Comparison of ENCODE assay signal across 10 mouse cellular contexts in genomic region chr4:45142411-45142810, GRCm38 (mm10). TPM values are rescaled to one million over a fixed set of nuclear protein-coding genes. Genes with fewer than 3 reads are reported as not detected.
A peak's percentile ranks its signal among the peaks of the same experiment; 100 is the strongest.
DNase-seq lines count a peak whose midpoint lies in the region; ATAC-seq and TF ChIP-seq lines count a peak whose summit lies in the region.
"Had no signal": no experiment of that assay in that cellular context is flagged by ENCODE, and none has a peak within 500 bp of the region (broad histone marks: within the 10 kb centered on the region; RNA-seq: fewer than 3 reads in every experiment).

No protein-coding gene starts in this region.

- no peak overlapping the region for H3K27ac ChIP-seq in forebrain, postnatal 0 days (ENCODE audit: low read depth, low read length)
- H3K27ac ChIP-seq in stomach, postnatal 0 days (replicated peaks), result no peak overlapping the region
- H3K27ac ChIP-seq: embryonic facial prominence, embryonic 12.5 days; limb, embryonic 15.5 days had no signal

- no peak for TF ChIP-seq CTCF in forebrain, postnatal 0 days (IDR thresholded peaks at IDR 0.05; ENCODE audit: low read depth)
- TF ChIP-seq CTCF in stomach, postnatal 0 days (IDR thresholded peaks at IDR 0.05; ENCODE audit: low read depth), result no peak

- H3K4me3 ChIP-seq in forebrain, postnatal 0 days (ENCODE audit: low read depth, low read length), result no peak overlapping the region
- no peak overlapping the region for H3K4me3 ChIP-seq in stomach, postnatal 0 days (ENCODE audit: low read depth, low read length)
- H3K4me3 ChIP-seq: embryonic facial prominence, embryonic 12.5 days; limb, embryonic 15.5 days had no signal

- peaks cover 4% of the 10 kb centered on the region; the same call in 1 of the 2 replicates for H3K4me1 ChIP-seq in forebrain, postnatal 0 days (ENCODE audit: insufficient read depth)
- H3K4me1 ChIP-seq in stomach, postnatal 0 days (replicated peaks; ENCODE audit: control insufficient read depth, insufficient read depth), result no peaks in the 10 kb centered on the region
- H3K4me1 ChIP-seq: limb, embryonic 15.5 days had no signal

- peak; percentile 85 for ATAC-seq in forebrain, postnatal 0 days
- ATAC-seq in megakaryocyte progenitor cell, adult 5-6 weeks (replicated peaks; ENCODE audit: poor library complexity), result peak; percentile 79
- ATAC-seq in stomach, postnatal 0 days (ENCODE audit: low FRiP score, low TSS enrichment), result no peak

- peak; percentile 36 to 55 for DNase-seq in cerebellum, postnatal 10 days
- no peak for DNase-seq in cerebellum, adult 11 months
- peak; percentile 18 for DNase-seq in 416B (ENCODE audit: low read depth)
- DNase-seq in forebrain, postnatal 0 days, result no peak
- DNase-seq in kidney, postnatal 25 days, result no peak
- DNase-seq in stomach, postnatal 0 days (ENCODE audit: low spot score), result no peak
- no peak for DNase-seq in spleen, postnatal 36 days (ENCODE audit: low spot score in 2 of 2)

- H3K27me3 ChIP-seq in forebrain, postnatal 0 days (ENCODE audit: insufficient read depth, low read length), result no peaks in the 10 kb centered on the region
- no peaks in the 10 kb centered on the region for H3K27me3 ChIP-seq in stomach, postnatal 0 days (ENCODE audit: control insufficient read depth, insufficient read depth, low read length)
- H3K27me3 ChIP-seq: embryonic facial prominence, embryonic 12.5 days; limb, embryonic 15.5 days had no signal

- WGBS in forebrain, postnatal 0 days, result 21% methylated on average over 11 of the region's 11 CpGs
- WGBS in stomach, postnatal 0 days, result 42% methylated on average over 11 of the region's 11 CpGs

- TF ChIP-seq EP300 in stomach, postnatal 0 days (optimal IDR thresholded peaks at IDR 0.05), result no peak

- no peak overlapping the region for H3K4me2 ChIP-seq in forebrain, postnatal 0 days (ENCODE audit: low read depth)
- H3K4me2 ChIP-seq in stomach, postnatal 0 days (replicated peaks; ENCODE audit: low read depth), result no peak overlapping the region
- H3K4me2 ChIP-seq: embryonic facial prominence, embryonic 12.5 days; limb, embryonic 15.5 days had no signal

- H3K9me3 ChIP-seq in forebrain, postnatal 0 days (ENCODE audit: low read length), result no peaks in the 10 kb centered on the region
- H3K9me3 ChIP-seq in stomach, postnatal 0 days (ENCODE audit: control insufficient read depth, low read length), result no peaks in the 10 kb centered on the region
- H3K9me3 ChIP-seq: embryonic facial prominence, embryonic 12.5 days; limb, embryonic 15.5 days had no signal

- H3K9ac ChIP-seq in forebrain, postnatal 0 days, result no peak overlapping the region
- no peak overlapping the region for H3K9ac ChIP-seq in stomach, postnatal 0 days (ENCODE audit: low read length)
- H3K9ac ChIP-seq: embryonic facial prominence, embryonic 12.5 days; limb, embryonic 15.5 days had no signal

- no peaks in the 10 kb centered on the region for H3K36me3 ChIP-seq in forebrain, postnatal 0 days (ENCODE audit: insufficient read depth)
- no peaks in the 10 kb centered on the region for H3K36me3 ChIP-seq in stomach, postnatal 0 days (ENCODE audit: control insufficient read depth, insufficient read depth, low read length)
- H3K36me3 ChIP-seq: embryonic facial prominence, embryonic 12.5 days; limb, embryonic 15.5 days had no signal

RNA-seq across cellular contexts. Expression of gene Tomm5, which starts 34.5 kb away (rescaled TPM):
- total RNA-seq in forebrain, postnatal 0 days (2014; rRNA removed), result 114 and 143 TPM in 2 replicates
- 208 and 264 TPM in 2 replicates for polyA plus RNA-seq in forebrain, postnatal 0 days (2015; fragmentation: Nextera tagmentation; extraction: Ambion mirVana)
- total RNA-seq in megakaryocyte progenitor cell, adult 5-6 weeks (2015), result 231 and 253 TPM in 2 replicates
- total RNA-seq in megakaryocyte progenitor cell, adult 5-6 weeks (2017), result 239 and 266 TPM in 2 replicates
- 243 and 257 TPM in 2 replicates for polyA plus RNA-seq in stomach, postnatal 0 days (2015; fragmentation: Nextera tagmentation; extraction: Ambion mirVana)

RNA-seq across cellular contexts. Expression of gene Frmpd1, which starts 42.3 kb away (rescaled TPM):
- total RNA-seq in forebrain, postnatal 0 days (2014; rRNA removed), result 4.8 and 5.3 TPM in 2 replicates
- polyA plus RNA-seq in forebrain, postnatal 0 days (2015; fragmentation: Nextera tagmentation; extraction: Ambion mirVana), result 1.6 and 2.7 TPM in 2 replicates
- not detected in 2 replicates for total RNA-seq in megakaryocyte progenitor cell, adult 5-6 weeks (2015)
- not detected in 2 replicates for total RNA-seq in megakaryocyte progenitor cell, adult 5-6 weeks (2017)
- 1.1 and 1.3 TPM in 2 replicates for polyA plus RNA-seq in stomach, postnatal 0 days (2015; fragmentation: Nextera tagmentation; extraction: Ambion mirVana)

RNA-seq across cellular contexts. Expression of gene Fbxo10, which starts 58.0 kb away (rescaled TPM):
- 24.0 and 28.8 TPM in 2 replicates for total RNA-seq in forebrain, postnatal 0 days (2014; rRNA removed)
- polyA plus RNA-seq in forebrain, postnatal 0 days (2015; fragmentation: Nextera tagmentation; extraction: Ambion mirVana), result 11.6 and 13.5 TPM in 2 replicates
- 1.2 and 3.1 TPM in 2 replicates for total RNA-seq in megakaryocyte progenitor cell, adult 5-6 weeks (2015)
- total RNA-seq in megakaryocyte progenitor cell, adult 5-6 weeks (2017), result 1.8 and 3.1 TPM in 2 replicates
- polyA plus RNA-seq in stomach, postnatal 0 days (2015; fragmentation: Nextera tagmentation; extraction: Ambion mirVana), result 3.7 and 4.1 TPM in 2 replicates

Comparison
In these comparisons a context has a peak if more than half of its experiments do, and no peak if none do; other contexts are left out.
1. DNase-seq: peak in cerebellum, postnatal 10 days (2 of 2) and 416B (single experiment); none in cerebellum, adult 11 months (single experiment), forebrain, postnatal 0 days (single experiment), kidney, postnatal 25 days (0 of 2), stomach, postnatal 0 days (single experiment) and spleen, postnatal 36 days (0 of 2).